Mouse (Mus musculus) forebrain, embryonic 14.5 days (tissue): ENCODE results near the gene Tbl2. TPM values are rescaled to one million over a fixed set of nuclear protein-coding genes. Genes with fewer than 3 reads are reported as not detected.

Experiments used
- ATAC-seq: fragments of 200-750 bp; cut with Nextera tagmentation; 2 replicates; pipeline ENCODE4 v1.8.0; 2017; ENCODE audit warnings: mild to moderate bottlenecking, moderate library complexity
- DNase-seq: peaks from one replicate; pipeline ENCODE4 v3.0.0-alpha.2; 2015; ENCODE audit warnings: low spot score
- H3K27ac ChIP-seq: fragments of 300-500 bp; sonication (generic); 2 replicates; pipeline ENCODE4 v1.5.1; 2014; ENCODE audit warnings: low read depth, mild to moderate bottlenecking, control low read depth, low read length, moderate library complexity
- H3K27me3 ChIP-seq: fragments of 300-500 bp; sonication (generic); replicated peaks from 2 replicates; pipeline ENCODE4 v1.6.1; 2014; ENCODE audit warnings: low read length, control low read depth, mixed read lengths; ENCODE audit not compliant: control insufficient read depth, insufficient read depth
- H3K36me3 ChIP-seq: fragments of 300-500 bp; sonication (generic); 2 replicates; pipeline ENCODE4 v1.6.1; 2014; ENCODE audit warnings: low read length, control low read depth; ENCODE audit not compliant: control insufficient read depth, insufficient read depth
- H3K4me1 ChIP-seq: fragments of 300-500 bp; sonication (generic); 2 replicates; pipeline ENCODE4 v1.6.1; 2014; ENCODE audit warnings: antibody characterized with exemption, low read length, control low read depth; ENCODE audit not compliant: control insufficient read depth, insufficient read depth
- H3K4me2 ChIP-seq: fragments of 300-500 bp; sonication (generic); 2 replicates; pipeline ENCODE4 v1.6.1; 2014; ENCODE audit warnings: mild to moderate bottlenecking, control low read depth, low read length
- H3K4me3 ChIP-seq: fragments of 300-500 bp; sonication (generic); 2 replicates; pipeline ENCODE4 v1.5.1; 2014; ENCODE audit warnings: low read depth, low read length, control low read depth
- H3K9ac ChIP-seq: fragments of 300-500 bp; sonication (generic); 2 replicates; pipeline ENCODE4 v1.6.1; 2014; ENCODE audit warnings: mild to moderate bottlenecking, low read length, control low read depth, moderate library complexity
- H3K9me3 ChIP-seq: fragments of 300-500 bp; sonication (generic); replicated peaks from 2 replicates; pipeline ENCODE4 v1.6.1; 2016; ENCODE audit warnings: low read length, control low read depth, mixed read lengths; ENCODE audit not compliant: control insufficient read depth
- WGBS: fragments of 180-500 bp; shearing (Covaris S2); extraction: QIAGEN DNeasy Blood & Tissue Kit; methylation state at CpG from one replicate; pipeline ENCODE4 v1.1.7; 2014; 5-methylcytosine and 5-hydroxymethylcytosine counted together
- polyA plus RNA-seq: library from polyadenylated mRNA; unstranded; fragments of >200 nt; fragmentation: Nextera tagmentation; extraction: Ambion mirVana; gene quantifications from 2 replicates; pipeline ENCODE4 v1.2.1, GENCODE M21; 2014

Tbl2 gene
- polyA plus RNA-seq, 1 experiment from 2014 or later: 16.3 TPM

GRCm38 (mm10) chr5:135162361-135162760, 12.9 kb downstream of the Tbl2 start:
- Histone ChIP-seq H3K4me1 (no peaks in the 10 kb centered on the region), H3K4me2 (no peak overlapping the region), H3K4me3 (no peak overlapping the region), H3K27me3 (no peaks in the 10 kb centered on the region), H3K9me3 (no peaks in the 10 kb centered on the region), H3K9ac (no peak overlapping the region), H3K36me3 (peaks cover 56% of the 10 kb centered on the region), H3K27ac (no peak overlapping the region)
- 96% methylated on average over 8 of the region's 8 CpGs for WGBS
- DNase-seq: no peak
- no peak for ATAC-seq

DNA sequence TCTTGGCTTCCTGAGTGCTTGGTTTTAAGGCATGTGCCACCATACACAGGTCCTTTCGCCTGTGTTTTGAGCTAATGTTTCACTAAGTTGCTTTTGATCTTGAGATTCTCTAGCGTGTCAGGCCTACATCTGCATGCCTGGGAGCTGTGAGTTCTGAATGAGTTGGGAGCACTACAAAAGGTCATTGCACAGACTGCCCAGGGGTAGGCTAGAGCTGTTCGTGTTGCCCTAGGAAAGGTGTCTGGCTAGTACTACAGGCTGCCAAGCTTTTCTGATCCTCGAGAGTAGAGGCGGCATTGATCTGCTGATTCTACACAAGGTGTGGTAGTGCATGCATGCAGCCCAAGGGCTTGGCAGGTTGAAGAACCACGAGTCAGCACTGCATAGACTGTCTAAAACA, 13.4 kb downstream of the Tbl2 start:
- Histone ChIP-seq H3K4me3 (no peak overlapping the region), H3K9me3 (no peaks in the 10 kb centered on the region), H3K27ac (no peak overlapping the region), H3K4me2 (no peak overlapping the region), H3K9ac (no peak overlapping the region), H3K27me3 (no peaks in the 10 kb centered on the region), H3K4me1 (no peaks in the 10 kb centered on the region), H3K36me3 (peaks cover 52% of the 10 kb centered on the region)
- 89% methylated on average over 6 of the region's 6 CpGs for WGBS
- ATAC-seq (no peak), DNase-seq (no peak)

- DNase-seq (no peak), ATAC-seq (no peak)
- H3K27ac ChIP-seq: no peak overlapping the region
- H3K4me2 ChIP-seq: no peak overlapping the region
- H3K4me3 ChIP-seq: no peak overlapping the region
- H3K9ac ChIP-seq: no peak overlapping the region
- H3K4me1 ChIP-seq: peaks cover 6% of the 10 kb centered on the region
- H3K27me3 ChIP-seq: no peaks in the 10 kb centered on the region
- 92% methylated on average over 4 of the region's 4 CpGs for WGBS
- peaks cover 21% of the 10 kb centered on the region for H3K36me3 ChIP-seq
- H3K9me3 ChIP-seq: no peaks in the 10 kb centered on the region
Observed at GRCm38 (mm10) chr5:135166909-135167308, 17.5 kb downstream of the Tbl2 start.

DNA sequence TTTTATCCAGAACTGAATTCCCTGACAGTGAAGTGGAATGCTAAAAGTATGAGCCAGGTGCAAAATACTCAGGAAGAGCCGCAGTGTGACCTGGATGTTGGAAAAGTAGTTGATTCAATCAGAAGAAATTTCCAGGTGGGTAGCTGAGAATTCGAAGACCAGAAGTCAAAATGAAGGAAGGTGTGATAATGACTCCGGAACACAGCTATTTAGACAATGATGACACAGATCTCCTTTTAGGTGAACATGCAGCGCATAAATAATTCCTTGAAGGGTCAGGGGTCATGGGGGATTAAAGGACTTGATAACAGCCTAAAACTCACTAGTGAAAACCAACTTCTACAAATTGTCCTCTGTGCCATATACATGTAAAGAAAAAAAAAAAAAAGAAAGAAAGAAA, 18.0 kb downstream of the Tbl2 start:
- 95% methylated on average over 4 of the region's 4 CpGs for WGBS
- DNase-seq (no peak), ATAC-seq (no peak)
- Histone ChIP-seq H3K27me3 (no peaks in the 10 kb centered on the region), H3K4me3 (no peak overlapping the region), H3K36me3 (peaks cover 21% of the 10 kb centered on the region), H3K27ac (no peak overlapping the region), H3K4me1 (peaks cover 6% of the 10 kb centered on the region), H3K9me3 (no peaks in the 10 kb centered on the region), H3K9ac (no peak overlapping the region), H3K4me2 (peak overlapping the region; percentile 97; the same call in 1 of the 2 replicates)

- Histone ChIP-seq H3K4me3 (peak within 1 kb of the TSS; percentile 66), H3K9ac (peak within 1 kb of the TSS; percentile 87), H3K9me3 (no peaks in the 10 kb centered on the region), H3K36me3 (peaks cover 22% of the 10 kb centered on the region), H3K4me1 (peaks cover 6% of the 10 kb centered on the region), H3K4me2 (peak within 1 kb of the TSS; percentile 97), H3K27me3 (no peaks in the 10 kb centered on the region), H3K27ac (peak within 1 kb of the TSS; percentile 99)
- ATAC-seq (peak; percentile 99), DNase-seq (peak; percentile 98)
- WGBS: 2% methylated on average over 95 of the region's 95 CpGs
Observed at GRCm38 (mm10) chr5:135168063-135169062, 18.9 kb downstream of the Tbl2 start, which contains the start of gene Bcl7b. Bcl7b (plus strand) TSS chr5:135168283.

DNA sequence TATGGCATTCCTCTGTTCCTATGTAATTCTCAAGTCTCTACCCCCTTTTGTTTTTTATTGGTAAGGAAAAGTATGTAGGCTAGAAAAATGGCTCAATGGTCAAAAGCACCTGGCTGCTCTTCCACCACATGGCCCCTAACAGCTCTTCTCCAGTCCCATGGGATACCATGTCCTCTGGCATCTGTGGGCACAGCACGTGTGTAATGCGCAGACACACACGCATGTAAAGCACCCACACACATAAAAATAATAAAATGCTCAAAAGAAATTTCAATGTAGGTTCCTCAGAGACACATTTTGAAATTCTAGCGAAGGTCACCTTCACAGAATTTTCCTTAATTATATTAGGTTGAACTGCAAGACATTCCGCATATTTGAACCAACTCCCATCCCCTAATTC, 20.0 kb downstream of the Tbl2 start:
- Histone ChIP-seq H3K4me2 (peak overlapping the region; percentile 97), H3K9me3 (no peaks in the 10 kb centered on the region), H3K27me3 (no peaks in the 10 kb centered on the region), H3K27ac (no peak overlapping the region), H3K9ac (peak overlapping the region; percentile 87), H3K4me3 (peak overlapping the region; percentile 66), H3K36me3 (peaks cover 34% of the 10 kb centered on the region), H3K4me1 (peaks cover 6% of the 10 kb centered on the region)
- DNase-seq (no peak), ATAC-seq (no peak)
- 92% methylated on average over 5 of the region's 5 CpGs for WGBS

GRCm38 (mm10) chr5:135171688-135172220, 22.3 kb downstream of the Tbl2 start:
- DNase-seq (no peak), ATAC-seq (no peak)
- Histone ChIP-seq H3K4me2 (no peak overlapping the region), H3K27ac (no peak overlapping the region), H3K9me3 (no peaks in the 10 kb centered on the region), H3K9ac (no peak overlapping the region), H3K4me3 (no peak overlapping the region), H3K27me3 (no peaks in the 10 kb centered on the region), H3K4me1 (peaks cover 6% of the 10 kb centered on the region), H3K36me3 (peaks cover 54% of the 10 kb centered on the region)
- 93% methylated on average over 6 of the region's 6 CpGs for WGBS

DNA sequence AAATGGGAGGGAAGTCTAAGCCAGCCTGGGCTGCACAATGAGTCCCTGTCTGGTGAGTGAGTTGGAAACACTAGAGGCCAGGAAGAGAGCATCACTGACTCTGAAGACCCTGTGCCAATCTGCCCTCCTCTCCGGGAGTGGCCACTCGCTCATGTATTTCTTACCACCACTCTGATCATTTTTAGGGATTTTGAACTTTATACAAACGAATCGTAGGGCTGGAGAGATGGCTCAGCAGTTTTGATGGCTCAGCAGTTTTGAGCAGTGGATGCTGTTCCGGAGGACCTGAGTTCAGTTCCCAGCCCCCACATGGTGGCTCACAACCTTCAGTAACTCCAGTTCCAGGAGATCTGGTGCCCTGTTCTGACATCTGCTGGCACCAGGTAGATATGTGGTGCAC, 23.5 kb downstream of the Tbl2 start:
- H3K9ac ChIP-seq: no peak overlapping the region
- no peaks in the 10 kb centered on the region for H3K9me3 ChIP-seq
- H3K4me3 ChIP-seq: no peak overlapping the region
- 94% methylated on average over 5 of the region's 5 CpGs for WGBS
- no peak overlapping the region for H3K27ac ChIP-seq
- H3K36me3 ChIP-seq: peaks cover 66% of the 10 kb centered on the region
- no peaks in the 10 kb centered on the region for H3K27me3 ChIP-seq
- H3K4me2 ChIP-seq: no peak overlapping the region
- DNase-seq (no peak), ATAC-seq (no peak)
- peaks cover 6% of the 10 kb centered on the region for H3K4me1 ChIP-seq

- H3K4me2 ChIP-seq: no peak overlapping the region
- no peak overlapping the region for H3K9ac ChIP-seq
- no peak overlapping the region for H3K27ac ChIP-seq
- no peak for ATAC-seq
- no peak for DNase-seq
- H3K4me3 ChIP-seq: no peak overlapping the region
- no peaks in the 10 kb centered on the region for H3K9me3 ChIP-seq
- H3K27me3 ChIP-seq: no peaks in the 10 kb centered on the region
- H3K4me1 ChIP-seq: no peaks in the 10 kb centered on the region
- peaks cover 87% of the 10 kb centered on the region for H3K36me3 ChIP-seq
Observed at GRCm38 (mm10) chr5:135175086-135175485, 25.6 kb downstream of the Tbl2 start.
